Mouse (Mus musculus) fat pad, adult 2 months (tissue): ENCODE data around the gene Cpped1.
A peak's percentile ranks its signal among the peaks of the same experiment; 100 is the strongest.

Experiments used
- DNase-seq: peaks from one replicate; pipeline ENCODE4 v3.0.0-alpha.2; 2011; ENCODE audit warnings: low read depth, low spot score; ENCODE audit errors: extremely low read depth

Gene Cpped1

DNA sequence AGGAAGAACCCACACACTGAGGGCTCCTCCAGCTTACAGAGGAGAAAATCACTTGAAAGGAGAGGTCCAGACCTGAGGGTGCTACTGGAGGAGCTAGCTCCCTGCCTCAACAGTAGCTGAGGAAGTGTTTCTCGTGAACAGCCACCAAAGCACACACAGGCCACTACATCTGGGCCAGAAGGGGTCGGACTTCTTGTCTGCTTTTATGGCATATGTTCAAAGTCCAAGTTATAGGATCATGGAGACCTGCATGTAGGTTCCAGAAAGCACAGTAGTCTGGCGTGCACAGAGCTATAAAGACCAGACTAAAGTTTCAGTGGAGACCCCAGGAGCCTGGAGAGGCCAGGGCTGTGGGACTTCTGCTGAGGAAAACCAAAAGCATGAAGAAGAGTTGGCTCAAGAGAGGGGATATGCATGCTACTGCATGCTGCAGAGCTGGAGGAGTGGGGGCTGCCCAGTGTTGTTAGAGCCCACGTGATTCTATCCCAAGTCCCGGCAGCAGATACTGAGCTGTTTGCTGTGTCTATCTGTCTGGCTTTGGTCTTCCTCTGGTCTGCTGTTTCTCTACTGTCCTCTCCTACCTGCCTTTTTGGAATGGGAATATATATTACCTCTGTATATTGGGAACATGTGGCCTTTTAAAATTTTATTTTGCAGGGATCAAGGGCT is 60.1 kb downstream of the Cpped1 start:
- DNase-seq: no peak

DNA sequence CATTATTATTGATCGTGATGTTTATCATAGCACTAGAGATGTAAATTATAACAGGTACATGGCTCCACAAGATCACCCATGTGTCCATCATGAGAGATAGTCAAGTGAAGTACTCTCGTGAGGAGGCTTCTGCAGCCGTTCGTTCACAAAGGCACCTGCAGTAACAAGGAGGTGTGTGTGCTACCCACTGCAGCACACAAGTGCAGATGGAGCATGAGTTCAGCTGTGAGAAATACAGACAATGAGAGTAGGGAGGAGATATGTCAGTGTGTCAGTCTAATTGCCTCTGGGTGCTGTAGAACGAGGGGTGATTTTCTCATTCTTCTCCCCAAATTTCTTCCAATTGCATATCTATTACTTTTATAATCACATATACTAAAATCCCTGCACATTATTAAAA is 63.9 kb downstream of the Cpped1 start:
- no peak for DNase-seq

DNA sequence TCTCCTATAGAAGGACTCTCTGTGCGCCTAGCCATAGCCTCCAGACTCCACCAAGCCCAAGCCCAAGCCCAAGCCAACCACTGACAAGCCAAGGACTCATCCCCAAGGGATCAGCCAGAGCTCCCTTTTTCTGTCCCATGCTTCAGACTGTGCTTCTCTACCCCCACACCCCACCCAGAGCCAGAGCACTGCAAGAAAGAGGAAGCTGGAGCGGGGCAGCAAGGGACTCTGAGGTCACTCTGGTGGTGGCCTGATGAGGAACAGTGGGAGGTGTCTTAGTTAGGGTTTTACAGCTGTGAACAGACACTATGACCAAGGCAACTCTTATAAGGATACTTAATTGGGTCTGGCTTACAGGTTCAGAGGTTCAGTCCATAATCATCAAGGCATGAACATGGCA is 65.8 kb downstream of the Cpped1 start:
- no peak for DNase-seq

DNA sequence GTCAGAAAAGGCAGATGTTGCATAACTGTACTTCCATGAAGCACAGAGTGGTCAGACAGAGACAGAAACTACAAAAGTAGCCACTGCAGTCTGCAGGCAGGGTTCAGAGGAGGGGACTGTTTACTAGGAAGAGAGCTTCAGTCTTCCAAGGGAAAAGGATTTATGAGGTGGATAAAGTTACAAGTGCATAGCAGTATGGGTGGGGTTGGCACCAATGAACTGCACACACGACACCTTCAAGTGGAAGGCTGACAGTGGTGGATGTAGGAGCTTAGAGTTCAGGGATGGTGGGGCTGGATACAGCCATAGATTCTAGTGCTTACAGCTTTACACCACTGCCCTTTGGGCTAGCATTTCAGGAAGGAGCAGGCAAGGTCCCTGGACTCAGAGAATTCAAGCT is 75.8 kb downstream of the Cpped1 start:
- no peak for DNase-seq

DNA sequence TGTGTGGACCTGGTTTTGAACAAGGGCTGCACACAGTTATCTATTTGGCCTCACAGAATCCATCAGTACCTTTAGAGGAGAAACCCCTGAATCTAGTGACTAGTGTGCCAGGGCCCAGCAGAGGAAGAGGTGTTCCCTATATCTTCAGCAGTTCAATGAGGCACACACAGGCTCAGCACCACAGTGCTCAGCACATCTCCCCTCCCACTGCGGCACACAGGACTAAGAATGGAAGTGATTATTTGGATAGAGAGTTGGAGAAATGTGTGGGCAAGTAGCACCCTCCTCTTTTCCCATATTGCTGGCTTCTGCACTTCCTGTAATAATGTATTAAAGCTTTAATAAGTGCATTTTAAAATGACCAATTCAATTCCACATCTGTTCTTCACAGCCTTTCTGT is 80.4 kb downstream of the Cpped1 start:
- no peak for DNase-seq

DNA sequence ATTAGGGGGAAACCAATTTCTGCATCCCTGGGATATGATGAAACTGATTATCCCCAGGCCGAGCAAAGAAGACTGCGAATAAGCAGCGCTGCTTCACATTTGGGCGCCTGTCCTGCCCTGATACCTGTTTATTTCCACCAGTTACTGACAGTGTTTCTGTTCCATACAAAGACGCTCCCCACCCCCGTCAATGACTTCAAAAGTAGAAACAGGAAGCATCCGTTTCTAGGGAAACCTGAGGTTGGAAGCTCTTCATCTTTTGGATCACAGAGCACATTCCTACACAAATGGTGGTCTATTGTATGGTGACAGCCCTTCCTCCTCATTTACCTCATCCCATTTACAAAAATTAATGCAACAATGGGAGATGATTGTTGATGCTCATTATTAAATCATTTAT is 84.4 kb downstream of the Cpped1 start:
- DNase-seq: no peak

DNA sequence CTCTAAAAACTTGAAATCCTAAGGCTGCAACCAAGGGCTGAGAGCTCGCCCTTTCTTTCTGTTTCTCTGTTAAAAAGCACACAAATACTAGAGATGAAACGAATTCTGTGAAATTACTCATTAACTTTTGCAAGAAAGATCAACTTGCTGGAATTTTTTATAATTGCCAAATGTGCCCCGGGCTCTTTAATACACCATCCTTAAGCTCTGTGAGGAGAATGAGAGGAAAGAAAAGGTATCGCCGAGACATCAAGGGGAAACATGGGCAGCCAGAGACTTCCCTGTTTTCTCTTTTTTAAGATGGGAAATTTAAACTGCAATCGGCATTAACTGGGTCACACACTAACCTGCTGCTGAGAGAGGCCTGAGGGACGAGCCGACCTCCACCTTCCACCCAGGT is 84.9 kb downstream of the Cpped1 start:
- DNase-seq: no peak

DNA sequence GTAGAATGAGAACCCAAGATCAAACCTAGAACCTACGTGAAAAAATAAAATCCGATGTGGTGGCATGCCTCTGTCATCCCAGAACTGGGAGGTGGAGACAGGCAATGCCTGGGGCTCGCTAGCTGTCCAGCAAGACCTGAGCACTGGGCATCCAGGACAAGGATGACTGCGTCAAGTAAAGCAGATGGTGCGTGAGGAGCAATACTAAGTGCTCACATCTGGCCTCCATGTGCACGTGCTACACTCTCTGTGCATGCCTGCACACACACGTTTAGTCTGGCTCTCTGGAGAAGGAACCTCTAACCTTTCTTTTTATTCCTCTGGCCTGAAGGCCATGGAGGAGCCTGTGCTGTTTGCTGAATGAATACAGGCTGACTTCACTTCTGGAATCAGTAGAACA is 88.5 kb downstream of the Cpped1 start:
- DNase-seq: no peak

DNA sequence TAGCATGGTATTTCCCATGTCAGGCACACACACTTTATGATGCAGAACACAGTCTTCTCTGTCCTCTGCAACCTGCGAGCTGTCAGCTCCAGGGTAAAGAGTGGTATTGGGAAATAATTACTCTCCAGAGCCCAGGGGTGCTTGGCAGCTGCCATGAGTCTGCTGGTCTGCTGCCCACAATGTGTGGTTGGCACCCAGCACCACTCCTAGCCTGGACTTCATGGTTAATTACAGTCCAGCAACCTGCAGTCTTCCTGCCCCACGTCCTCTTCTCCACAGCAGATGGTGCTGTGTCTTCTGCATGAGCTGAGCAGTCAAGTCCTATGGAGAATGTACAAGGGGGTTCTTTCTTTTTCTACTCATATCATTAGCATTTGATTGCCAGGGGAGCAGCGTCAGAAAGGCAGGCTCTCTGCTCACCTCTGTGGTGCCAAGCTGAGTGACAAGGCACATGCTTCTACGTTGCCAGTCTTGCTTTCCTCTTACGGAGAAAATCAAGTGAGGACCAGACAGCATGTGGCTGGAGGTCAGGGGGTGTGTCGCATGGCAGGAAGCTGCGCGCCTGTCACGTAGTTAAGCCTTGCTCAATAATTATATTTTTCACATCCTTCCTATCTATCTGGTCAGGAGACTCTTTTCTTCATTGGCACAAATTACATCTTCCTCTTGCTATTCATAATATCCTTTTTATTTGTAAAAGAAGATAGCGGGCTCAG is 94.2 kb downstream of the Cpped1 start:
- DNase-seq: no peak

DNA sequence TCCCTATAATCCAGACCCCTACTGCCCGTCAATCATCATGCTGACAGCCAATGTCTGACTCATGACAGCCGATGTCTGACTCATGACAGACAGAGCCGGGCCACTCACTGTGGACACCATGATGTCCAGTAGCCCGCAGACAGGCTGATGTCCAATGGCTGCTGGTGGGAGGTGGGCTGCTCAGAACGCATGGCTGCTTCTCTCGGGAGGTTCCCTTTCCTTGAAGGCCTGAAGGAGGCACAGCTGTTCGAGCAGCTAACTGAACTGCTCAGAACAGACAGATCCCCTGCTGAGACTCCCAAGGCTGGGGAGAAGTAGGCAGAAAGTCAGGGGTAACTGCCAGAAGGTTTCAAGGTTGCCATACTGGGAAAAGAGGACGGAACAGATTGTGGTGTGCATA is 97.1 kb downstream of the Cpped1 start:
- DNase-seq: no peak

DNA sequence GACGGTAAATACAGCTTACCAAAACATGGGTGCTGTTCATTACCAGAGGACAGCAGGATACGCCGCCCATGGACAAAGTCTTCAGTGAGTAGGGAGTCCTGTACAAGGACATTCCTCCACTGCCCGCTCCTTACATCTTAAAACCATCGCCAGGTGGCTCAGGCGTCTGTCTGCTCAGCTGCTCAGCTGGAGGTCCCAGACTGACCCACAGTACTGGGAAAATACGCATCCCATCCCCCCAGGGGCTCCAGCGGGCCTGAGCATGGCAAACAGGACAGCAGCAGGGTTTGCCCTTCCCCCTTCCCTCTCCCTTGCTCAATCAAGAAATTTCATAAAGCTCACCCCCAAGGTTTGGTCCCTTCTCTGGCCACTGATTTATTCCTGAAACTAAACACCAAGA is 99.6 kb downstream of the Cpped1 start:
- DNase-seq: no peak

DNA sequence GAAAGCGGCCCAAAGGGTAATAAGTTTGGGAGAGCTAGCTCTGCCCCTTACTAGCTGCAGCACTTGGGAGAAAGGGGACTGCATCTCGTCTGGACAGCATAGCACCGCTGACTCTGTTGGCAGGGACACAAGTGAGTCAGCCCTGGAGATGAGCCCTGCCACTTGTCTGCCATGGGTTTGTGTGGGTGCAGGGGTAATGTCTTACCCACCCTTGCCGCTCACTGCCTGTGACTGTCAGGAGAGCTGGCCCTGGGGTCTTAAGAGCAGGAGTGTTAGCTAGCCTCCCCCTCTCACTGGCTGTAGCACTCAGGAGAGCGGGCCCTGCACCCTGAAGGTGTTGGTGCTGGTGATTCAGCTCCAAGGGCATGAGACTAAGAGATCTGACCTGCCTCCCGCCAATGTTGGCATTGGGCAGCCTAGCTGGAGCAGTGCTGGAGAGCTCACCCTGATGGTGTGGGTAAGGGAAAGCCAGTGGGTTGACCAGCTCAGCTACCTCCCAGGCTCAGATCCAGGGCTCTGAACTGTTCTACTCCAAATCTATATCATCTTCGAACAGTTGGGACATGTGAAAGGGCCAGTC is 107.2 kb downstream of the Cpped1 start:
- DNase-seq: no peak

DNA sequence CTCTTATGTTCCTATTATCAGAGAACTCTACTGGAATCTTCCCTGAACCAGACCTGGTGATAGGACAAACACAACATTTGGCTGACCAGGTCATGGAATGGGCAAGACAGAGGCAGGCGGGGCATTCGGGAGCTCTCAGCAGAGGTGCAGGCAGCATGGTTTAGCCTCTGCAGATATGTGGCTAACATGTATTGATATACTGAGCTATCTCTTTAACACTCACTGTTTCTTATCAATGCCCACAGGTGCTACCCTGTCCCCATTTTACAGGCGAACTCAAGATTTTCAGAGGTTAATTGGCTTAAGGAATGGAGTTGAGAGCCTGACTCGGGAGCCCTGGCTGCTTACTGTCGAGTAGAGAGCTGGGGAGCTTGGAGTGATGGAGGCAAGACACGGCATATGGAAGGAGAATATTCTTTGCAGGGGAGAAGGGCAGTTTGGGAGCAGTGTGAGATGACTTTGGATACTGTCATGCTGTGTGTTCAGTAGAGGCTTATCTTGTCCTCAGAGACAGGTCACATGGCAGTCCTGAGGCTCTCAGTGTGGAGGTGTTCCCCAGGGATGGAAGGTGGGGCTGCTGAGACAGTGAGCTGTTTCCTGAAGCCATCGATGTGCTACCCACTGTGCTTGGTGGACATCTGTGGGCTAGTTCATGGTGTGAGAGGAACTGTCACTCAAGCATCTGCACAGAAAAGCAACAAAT is 113.3 kb downstream of the Cpped1 start:
- DNase-seq: no peak

DNA sequence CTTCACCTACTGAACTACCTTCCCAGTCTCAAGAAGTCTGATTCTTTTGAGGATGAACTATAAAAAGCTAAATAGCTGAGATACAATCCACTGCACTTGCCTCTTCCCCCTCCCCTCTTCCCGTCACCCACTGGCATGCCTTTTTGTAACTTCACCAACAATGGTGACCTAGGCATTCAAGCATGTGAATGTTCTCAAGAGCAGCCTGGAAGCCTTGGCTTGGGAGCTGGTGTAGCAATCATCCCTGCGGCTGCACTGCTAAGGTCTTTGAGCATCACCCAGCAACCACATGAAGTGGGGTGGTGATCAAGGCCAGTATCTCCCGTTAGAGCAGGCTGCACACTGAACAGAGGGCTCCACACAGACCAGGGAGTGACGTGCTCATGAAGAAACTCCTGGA is 114.6 kb downstream of the Cpped1 start:
- DNase-seq: no peak

DNA sequence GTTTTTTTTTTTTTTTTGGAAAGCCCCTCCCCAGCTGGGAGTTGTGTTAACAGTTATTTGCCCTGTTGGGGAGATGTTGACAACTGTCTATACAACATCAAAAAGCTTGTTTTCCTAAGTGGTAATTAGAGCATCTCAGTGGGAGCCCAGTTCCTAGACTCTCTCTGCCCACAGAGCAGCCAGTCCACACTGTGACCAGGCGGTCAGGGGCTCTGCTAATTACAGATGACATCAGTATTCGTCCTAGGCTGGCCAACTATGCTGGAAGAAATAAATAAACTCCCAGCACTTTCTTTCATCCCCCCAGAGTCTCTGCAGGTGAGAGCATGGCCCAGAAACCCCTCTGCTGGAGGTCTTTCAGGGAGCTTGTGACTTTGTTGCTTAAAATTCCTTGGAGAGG is 115.9 kb downstream of the Cpped1 start:
- DNase-seq: no peak

DNA sequence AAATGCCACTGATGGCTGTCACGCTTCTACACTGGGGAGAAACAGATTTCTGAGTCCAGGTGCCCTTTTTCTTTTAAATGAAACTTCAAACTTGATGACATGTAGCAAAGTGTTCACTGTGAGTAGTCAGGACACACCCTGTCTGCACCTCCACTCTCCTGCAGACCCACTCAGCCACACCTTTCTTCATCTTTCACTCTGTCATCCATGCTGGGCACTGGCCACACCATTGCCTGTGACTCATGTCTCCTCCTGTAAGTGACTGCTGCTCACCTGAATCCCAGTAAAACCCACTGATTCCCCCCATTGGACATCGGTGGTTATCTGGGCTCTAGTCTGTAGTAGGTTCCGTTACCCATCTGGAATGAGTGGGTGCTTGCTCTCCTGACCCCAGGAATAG is 118.8 kb downstream of the Cpped1 start:
- DNase-seq: no peak

DNA sequence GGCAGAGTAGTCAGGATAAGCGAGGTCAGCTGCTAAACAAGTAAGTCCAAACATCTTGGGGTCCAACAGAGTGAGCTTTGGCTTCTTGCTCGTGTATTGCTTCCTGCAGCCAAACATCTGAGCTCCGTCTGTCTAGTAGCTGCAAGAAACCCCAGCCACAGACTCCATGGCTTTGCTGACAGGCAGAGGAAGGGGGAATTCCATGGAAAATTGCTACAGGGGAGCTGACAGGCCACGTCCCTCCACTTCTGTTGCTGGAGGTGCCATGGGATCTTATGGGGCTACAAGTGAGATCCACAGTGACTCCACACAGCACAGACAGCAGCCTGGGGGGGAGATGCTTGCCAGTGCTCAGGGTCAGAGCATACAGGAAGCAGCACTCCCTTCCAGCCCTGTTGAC is 123.4 kb downstream of the Cpped1 start:
- no peak for DNase-seq

DNA sequence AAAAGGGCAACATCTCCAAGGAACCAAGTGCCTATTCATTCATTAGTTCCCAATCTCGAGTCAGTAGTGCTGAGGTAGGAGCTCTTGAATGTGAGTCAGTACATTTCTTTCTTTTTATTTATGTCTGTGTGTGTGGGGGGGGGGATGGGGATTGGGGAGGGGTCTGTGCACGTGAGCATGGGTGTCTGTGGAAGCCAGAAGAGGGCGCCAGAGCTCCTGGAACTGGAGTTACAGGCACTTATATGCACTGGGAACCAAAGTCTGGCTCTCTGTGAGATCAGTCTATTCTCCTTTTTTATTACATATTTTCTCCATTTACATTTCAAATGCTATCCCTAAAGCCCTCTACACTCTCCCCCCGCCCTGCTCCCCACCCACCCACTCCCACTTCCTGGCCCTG is 124.9 kb downstream of the Cpped1 start:
- DNase-seq: no peak

DNA sequence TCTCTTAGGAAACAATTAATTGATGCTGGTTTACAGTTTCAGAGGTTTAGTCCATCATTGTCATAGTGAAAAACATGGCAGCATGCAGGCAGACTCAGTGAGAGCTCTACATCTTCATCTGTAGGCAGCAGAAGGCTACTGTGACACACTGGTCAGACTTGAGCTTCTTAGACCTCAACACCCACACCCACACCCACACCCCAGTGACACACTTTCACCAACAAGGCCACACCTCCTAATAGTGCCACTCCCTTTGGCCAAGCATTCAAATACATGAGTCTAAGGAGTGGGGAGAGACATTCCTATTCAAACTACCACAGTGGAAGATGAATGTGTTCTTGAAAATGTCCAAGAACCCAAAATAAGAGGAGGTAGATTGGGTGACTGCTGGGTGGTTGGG is 125.9 kb downstream of the Cpped1 start:
- DNase-seq: no peak

DNA sequence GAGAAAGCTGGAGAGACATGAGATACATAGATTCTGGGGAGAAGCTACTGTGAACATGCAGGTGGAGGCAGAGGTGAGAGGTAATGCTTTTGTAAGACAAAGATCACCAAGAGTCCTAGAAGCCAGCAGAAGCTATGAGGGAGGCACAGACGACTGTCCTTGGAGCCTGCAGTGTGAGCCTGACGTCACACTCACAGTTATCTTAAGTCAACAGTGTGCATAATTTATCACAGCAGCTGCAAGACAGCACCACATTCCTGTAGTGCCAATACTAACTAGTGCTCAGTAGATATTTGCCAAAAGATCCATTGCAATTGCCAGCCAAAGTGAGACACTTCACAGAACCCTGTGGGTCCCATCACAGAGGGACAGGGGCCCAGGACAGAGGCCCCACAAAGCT is 127.2 kb downstream of the Cpped1 start:
- no peak for DNase-seq

DNA sequence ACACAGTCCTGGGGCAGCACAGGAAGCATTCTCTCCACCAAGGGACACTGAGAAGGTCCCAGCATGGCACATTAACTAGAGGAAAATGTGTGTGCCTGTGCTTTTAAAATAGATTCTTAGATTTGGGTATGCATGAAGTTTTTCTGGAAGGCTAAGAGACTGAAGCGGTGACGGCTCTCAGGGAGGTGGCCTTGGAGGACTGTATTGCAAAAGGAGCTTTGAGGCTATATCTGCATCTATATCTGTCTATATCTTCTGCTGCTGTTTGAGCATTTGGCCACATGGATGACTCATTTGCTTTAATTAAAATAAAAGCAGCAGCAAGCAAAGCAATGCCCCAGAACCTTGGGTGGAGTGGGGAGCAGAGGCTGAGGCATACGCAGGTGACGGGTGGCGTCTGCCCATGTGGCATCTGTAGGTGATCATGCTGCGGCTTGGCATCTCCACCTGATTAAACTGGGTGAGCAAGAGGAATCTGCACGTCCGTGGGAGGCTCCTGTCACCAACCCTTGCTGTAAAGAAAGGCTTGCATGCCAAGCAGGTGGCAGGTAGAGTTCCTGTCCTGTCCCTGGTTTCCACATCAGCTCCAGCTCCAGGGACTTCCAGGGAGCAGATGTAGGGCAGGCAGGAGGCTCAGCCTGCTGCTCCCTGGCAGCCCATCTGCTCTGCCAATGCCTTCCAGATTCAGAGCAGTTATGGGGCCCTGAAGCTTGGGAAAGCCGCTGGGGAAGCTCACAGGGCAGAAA is 130.4 kb downstream of the Cpped1 start:
- peak; percentile 31 for DNase-seq
